Mouse (Mus musculus) testis, adult 2 months (tissue): ENCODE results near the gene C130026I21Rik. TPM values are rescaled to one million over a fixed set of nuclear protein-coding genes. Genes with fewer than 3 reads are reported as not detected.
"Not testable (repeated sequence)": the region's sequence is repeated elsewhere in the genome, so short reads cannot be mapped to it uniquely, and the experiment has no call there.

Experiments
- H3K27ac ChIP-seq: fragments of 200-500 bp; 2 replicates; pipeline ENCODE4 v1.5.1; 2012; ENCODE audit warnings: low read depth, low read length; ENCODE audit not compliant: control insufficient read depth, insufficient read depth
- H3K27me3 ChIP-seq: fragments of 200-500 bp; 2 replicates; pipeline ENCODE4 v1.6.1; 2012; ENCODE audit warnings: mild to moderate bottlenecking, low read length, moderate library complexity; ENCODE audit not compliant: control insufficient read depth, insufficient read depth
- H3K36me3 ChIP-seq: fragments of 200-500 bp; 2 replicates; pipeline ENCODE4 v1.6.1; 2012; ENCODE audit warnings: mild to moderate bottlenecking, low read length; ENCODE audit not compliant: control insufficient read depth, insufficient read depth
- H3K4me1 ChIP-seq: fragments of 200-500 bp; 2 replicates; pipeline ENCODE4 v1.6.1; 2012; ENCODE audit warnings: low read length; ENCODE audit not compliant: control insufficient read depth, insufficient read depth
- H3K4me3 ChIP-seq: fragments of 200-500 bp; 2 replicates; pipeline ENCODE4 v1.5.1; 2012; ENCODE audit warnings: low read depth, mild to moderate bottlenecking, low read length, moderate library complexity, mixed read lengths; ENCODE audit not compliant: control insufficient read depth
- polyA plus RNA-seq: library from polyadenylated mRNA; depleted of rRNA; stranded (reverse); fragments of >200 nt; gene quantifications from 2 replicates; pipeline ENCODE4 v1.2.3, GENCODE M21; 2012

The C130026I21Rik gene
- polyA plus RNA-seq, 1 experiment: 0.12 TPM

GRCm38 (mm10) chr1:85117537-85117936 is 152.8 kb downstream of the C130026I21Rik start:
- not testable (repeated sequence) for H3K36me3 ChIP-seq, H3K27ac ChIP-seq, H3K27me3 ChIP-seq, H3K4me1 ChIP-seq, H3K4me3 ChIP-seq

DNA sequence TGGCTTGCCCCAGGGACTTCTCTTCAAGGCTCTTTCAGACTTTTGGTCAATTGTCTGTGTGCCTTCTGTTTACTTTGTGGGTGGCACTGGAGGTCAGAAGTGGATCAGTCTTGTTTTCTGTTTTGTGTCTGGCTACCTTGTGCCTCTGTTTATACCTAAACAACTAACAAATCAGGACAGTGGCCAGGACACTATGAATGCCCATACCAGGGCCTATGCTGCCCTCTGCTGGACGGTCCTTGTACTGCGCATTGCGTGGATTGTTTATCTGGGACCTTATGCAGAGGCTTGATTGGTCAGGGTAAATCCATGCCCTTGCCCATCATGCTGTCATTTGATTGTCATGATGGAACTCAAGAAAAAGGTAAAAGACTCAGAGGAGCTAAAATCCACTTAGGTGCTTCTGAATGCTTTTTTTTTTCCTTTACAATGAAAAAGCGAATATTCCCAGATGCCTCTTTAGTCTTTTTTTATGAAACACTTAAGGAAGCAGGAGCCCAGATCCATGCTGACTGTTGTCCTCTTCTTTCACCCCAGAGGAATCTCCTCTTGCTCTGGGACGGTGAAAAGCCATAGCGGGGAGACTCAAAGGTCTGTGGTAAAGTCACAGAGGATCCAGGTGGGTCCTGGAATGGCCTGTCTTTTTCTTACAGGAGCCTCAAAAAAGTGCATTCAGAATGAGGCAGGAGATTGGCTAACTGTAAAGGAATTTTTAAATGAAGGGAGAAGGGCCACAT is 155.5 kb downstream of the C130026I21Rik start:
- not testable (repeated sequence) for H3K27me3 ChIP-seq, H3K4me1 ChIP-seq, H3K4me3 ChIP-seq, H3K27ac ChIP-seq, H3K36me3 ChIP-seq

- H3K4me1 ChIP-seq, H3K4me3 ChIP-seq, H3K27me3 ChIP-seq, H3K27ac ChIP-seq, H3K36me3 ChIP-seq: not testable (repeated sequence)
Observed at GRCm38 (mm10) chr1:85114078-85114477, 156.3 kb downstream of the C130026I21Rik start.

- not testable (repeated sequence) for H3K4me1 ChIP-seq, H3K36me3 ChIP-seq, H3K27me3 ChIP-seq, H3K27ac ChIP-seq, H3K4me3 ChIP-seq
Observed at GRCm38 (mm10) chr1:85112889-85113288, 157.5 kb downstream of the C130026I21Rik start.

- H3K4me3 ChIP-seq, H3K27ac ChIP-seq, H3K4me1 ChIP-seq, H3K36me3 ChIP-seq, H3K27me3 ChIP-seq: not testable (repeated sequence)
Observed at GRCm38 (mm10) chr1:85112266-85112665, 158.1 kb downstream of the C130026I21Rik start.

DNA sequence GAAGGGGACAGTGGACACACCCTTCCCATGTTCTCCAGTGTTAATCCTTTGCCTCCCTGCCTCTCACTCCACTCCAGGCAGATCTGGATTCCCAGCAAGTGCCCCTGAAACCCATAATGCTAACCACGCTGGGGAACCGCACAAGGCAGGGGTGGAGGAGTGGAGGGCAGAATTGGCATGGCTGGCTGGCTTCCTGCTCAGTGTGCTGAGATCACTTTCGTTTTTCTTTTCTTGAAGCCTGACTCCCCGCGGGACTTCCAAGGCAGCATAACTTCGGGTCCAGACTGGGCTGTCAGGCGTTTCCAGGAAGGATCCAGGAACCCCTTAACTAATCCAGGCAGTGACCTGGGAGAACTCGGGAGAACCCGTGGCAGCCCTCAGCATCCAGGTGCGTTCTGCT is 158.8 kb downstream of the C130026I21Rik start:
- not testable (repeated sequence) for H3K27ac ChIP-seq, H3K27me3 ChIP-seq, H3K36me3 ChIP-seq, H3K4me3 ChIP-seq, H3K4me1 ChIP-seq

DNA sequence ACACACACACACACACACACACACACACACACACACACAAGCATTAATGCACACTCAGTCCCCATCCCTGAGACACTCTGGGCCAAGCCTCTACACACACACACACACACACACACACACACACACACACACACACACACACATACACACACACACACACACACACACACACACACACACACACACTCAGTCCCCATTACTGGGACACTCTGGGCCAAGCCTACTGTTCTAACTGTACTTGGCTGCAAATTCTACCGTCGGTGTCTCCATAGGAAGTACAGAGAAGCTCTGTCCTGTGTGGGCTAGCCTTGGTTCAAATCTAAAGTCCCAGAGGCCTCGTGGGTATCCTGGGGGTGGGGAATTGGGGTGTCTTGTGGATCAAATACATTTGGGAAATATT is 159.5 kb downstream of the C130026I21Rik start:
- H3K27me3 ChIP-seq, H3K36me3 ChIP-seq, H3K27ac ChIP-seq, H3K4me1 ChIP-seq, H3K4me3 ChIP-seq: not testable (repeated sequence)

- not testable (repeated sequence) for H3K4me1 ChIP-seq, H3K4me3 ChIP-seq, H3K27me3 ChIP-seq, H3K36me3 ChIP-seq, H3K27ac ChIP-seq
Observed at GRCm38 (mm10) chr1:85109753-85110152, 160.6 kb downstream of the C130026I21Rik start, which contains the start of gene A530032D15Rik. Gene A530032D15Rik (minus strand): TSS chr1:85109853.

GRCm38 (mm10) chr1:85106013-85106412 is 164.4 kb downstream of the C130026I21Rik start:
- H3K4me1 ChIP-seq, H3K27me3 ChIP-seq, H3K36me3 ChIP-seq, H3K4me3 ChIP-seq, H3K27ac ChIP-seq: not testable (repeated sequence)

- not testable (repeated sequence) for H3K27me3 ChIP-seq, H3K4me1 ChIP-seq, H3K27ac ChIP-seq, H3K36me3 ChIP-seq, H3K4me3 ChIP-seq
Observed at GRCm38 (mm10) chr1:85105336-85105735, 165.0 kb downstream of the C130026I21Rik start.

DNA sequence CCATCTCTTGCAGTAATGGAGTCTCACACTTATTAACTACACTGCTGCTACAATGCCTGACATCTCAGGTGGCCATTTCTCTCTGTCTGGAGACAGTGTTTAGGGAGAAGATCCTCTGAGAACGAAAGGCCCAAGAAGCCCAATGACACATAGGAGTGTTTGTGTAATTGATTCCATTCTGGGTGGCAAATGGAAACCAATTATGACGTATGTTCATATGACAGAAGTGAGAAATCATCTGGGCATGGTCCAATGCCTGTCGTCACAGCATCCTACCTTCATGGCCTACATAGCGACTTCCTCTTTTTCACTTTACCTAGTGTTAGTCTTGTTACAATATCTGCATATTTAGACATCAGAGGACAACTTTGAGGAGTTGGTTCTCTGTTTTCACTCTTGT is 168.6 kb downstream of the C130026I21Rik start:
- not testable (repeated sequence) for H3K36me3 ChIP-seq

DNA sequence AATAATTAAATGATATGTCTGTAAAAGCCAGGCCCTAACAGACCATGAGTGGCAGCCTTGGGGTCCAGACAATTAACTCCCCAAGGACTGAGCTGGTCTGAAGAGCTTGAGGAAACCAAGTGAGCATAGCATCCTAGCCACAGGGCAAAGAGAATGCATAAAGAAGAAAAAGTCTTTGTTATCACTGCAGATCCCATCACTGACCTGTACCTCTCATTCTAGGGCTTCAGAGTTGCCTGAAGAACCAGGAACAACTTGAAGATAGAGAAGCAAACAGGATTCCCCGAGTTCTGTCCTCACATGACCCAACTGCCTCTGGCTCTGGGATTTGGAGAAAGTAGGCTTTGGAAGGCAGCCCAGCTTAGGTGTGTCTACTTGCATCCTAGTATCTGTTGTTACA is 170.5 kb downstream of the C130026I21Rik start, which contains the start of gene Gm10553:
Gm10553 (plus strand) TSS at position 301 of the 400 bp plus-strand sequence.
- not testable (repeated sequence) for H3K27ac ChIP-seq, H3K27me3 ChIP-seq, H3K4me3 ChIP-seq, H3K4me1 ChIP-seq, H3K36me3 ChIP-seq

More for the DNA sequence above, 168.6 kb downstream of the C130026I21Rik start:
- not testable (repeated sequence) for H3K4me1 ChIP-seq, H3K27ac ChIP-seq, H3K27me3 ChIP-seq, H3K4me3 ChIP-seq
